Mouse (Mus musculus) forebrain, postnatal 0 days (tissue): ENCODE data around the gene Gm11037. TPM values are rescaled to one million over a fixed set of nuclear protein-coding genes. Genes with fewer than 3 reads are reported as not detected.

ENCODE experiments used
- ATAC-seq: fragments of 200-750 bp; cut with Nextera tagmentation; 2 replicates; pipeline ENCODE4 v1.8.0; 2017; ENCODE audit warnings: mild to moderate bottlenecking, moderate library complexity
- DNase-seq: peaks from one replicate; pipeline ENCODE4 v3.0.0-alpha.2; 2015
- H3K27ac ChIP-seq: fragments of 300-500 bp; sonication (generic); 2 replicates; pipeline ENCODE4 v1.5.1; 2014; ENCODE audit warnings: low read depth, mild to moderate bottlenecking, antibody characterized with exemption, low read length, moderate library complexity, mixed read lengths
- H3K27me3 ChIP-seq: fragments of 300-500 bp; sonication (generic); 2 replicates; pipeline ENCODE4 v1.6.1; 2014; ENCODE audit warnings: mild to moderate bottlenecking, low read length, mixed read lengths; ENCODE audit not compliant: insufficient read depth
- H3K36me3 ChIP-seq: fragments of 300-500 bp; sonication (generic); 2 replicates; pipeline ENCODE4 v1.6.1; 2014; ENCODE audit warnings: mild to moderate bottlenecking, moderate library complexity; ENCODE audit not compliant: insufficient read depth
- H3K4me1 ChIP-seq: fragments of 300-500 bp; sonication (generic); 2 replicates; pipeline ENCODE4 v1.6.1; 2014; ENCODE audit warnings: antibody characterized with exemption; ENCODE audit not compliant: insufficient read depth
- H3K4me2 ChIP-seq: fragments of 300-500 bp; sonication (generic); 2 replicates; pipeline ENCODE4 v1.6.1; 2014; ENCODE audit warnings: low read depth, mild to moderate bottlenecking, moderate library complexity
- H3K4me3 ChIP-seq: fragments of 300-500 bp; sonication (generic); 2 replicates; pipeline ENCODE4 v1.5.1; 2014; ENCODE audit warnings: low read depth, low read length, mixed read lengths
- H3K9ac ChIP-seq: fragments of 300-500 bp; sonication (generic); 2 replicates; pipeline ENCODE4 v1.6.1; 2014; ENCODE audit warnings: mild to moderate bottlenecking
- H3K9me3 ChIP-seq: fragments of 300-500 bp; sonication (generic); 2 replicates; pipeline ENCODE4 v1.6.1; 2016; ENCODE audit warnings: low read length
- CTCF ChIP-seq: sonication (generic); IDR thresholded peaks from 2 replicates; pipeline ENCODE4 v1.5.1; 2016; ENCODE audit warnings: antibody characterized with exemption, control low read depth, low read depth
- WGBS: fragments of 180-500 bp; shearing (Covaris S2); extraction: QIAGEN DNeasy Blood & Tissue Kit; methylation state at CpG from one replicate; pipeline ENCODE4 v1.1.7; 2014; 5-methylcytosine and 5-hydroxymethylcytosine counted together
- polyA plus RNA-seq: library from polyadenylated mRNA; unstranded; fragments of >200 nt; fragmentation: Nextera tagmentation; extraction: Ambion mirVana; gene quantifications from 2 replicates; pipeline ENCODE4 v1.2.1, GENCODE M21; 2015
- total RNA-seq: library from RNA; depleted of rRNA; stranded (reverse); fragments of >200 nt; gene quantifications from 2 replicates; pipeline ENCODE4 v1.2.3, GENCODE M21; 2014

Gm11037 gene
- total and polyA plus RNA-seq, 2 experiments from 2014 or later, result not detected

DNA sequence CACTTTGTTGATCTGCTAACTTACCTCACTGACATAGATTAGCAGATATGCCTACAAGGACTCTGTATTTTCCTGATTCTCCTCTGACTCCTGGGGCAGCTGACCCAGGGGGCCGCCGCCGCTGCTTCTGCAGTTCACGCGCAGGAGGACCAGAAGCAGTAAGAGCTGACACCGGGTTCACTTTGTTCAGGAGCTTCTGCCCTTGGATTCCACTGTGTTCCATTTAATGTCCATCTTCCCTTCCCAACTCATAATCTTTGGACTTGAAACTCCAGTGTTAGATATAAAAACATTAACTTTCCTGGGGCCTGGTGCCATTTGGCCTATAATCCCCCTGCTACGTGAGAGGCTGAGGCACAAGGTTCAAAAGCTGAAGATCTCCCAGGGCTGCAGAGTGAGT lies 30.6 kb downstream of the Gm11037 start:
- Histone ChIP-seq H3K9ac (no peak overlapping the region), H3K4me1 (peaks cover 2% of the 10 kb centered on the region; the same call in 1 of the 2 replicates), H3K9me3 (no peaks in the 10 kb centered on the region), H3K36me3 (no peaks in the 10 kb centered on the region), H3K4me3 (no peak overlapping the region), H3K4me2 (no peak overlapping the region), H3K27me3 (no peaks in the 10 kb centered on the region), H3K27ac (no peak overlapping the region)
- DNase-seq (no peak), ATAC-seq (no peak)
- no peak for TF ChIP-seq CTCF
- 87% methylated on average over 7 of the region's 7 CpGs for WGBS

DNA sequence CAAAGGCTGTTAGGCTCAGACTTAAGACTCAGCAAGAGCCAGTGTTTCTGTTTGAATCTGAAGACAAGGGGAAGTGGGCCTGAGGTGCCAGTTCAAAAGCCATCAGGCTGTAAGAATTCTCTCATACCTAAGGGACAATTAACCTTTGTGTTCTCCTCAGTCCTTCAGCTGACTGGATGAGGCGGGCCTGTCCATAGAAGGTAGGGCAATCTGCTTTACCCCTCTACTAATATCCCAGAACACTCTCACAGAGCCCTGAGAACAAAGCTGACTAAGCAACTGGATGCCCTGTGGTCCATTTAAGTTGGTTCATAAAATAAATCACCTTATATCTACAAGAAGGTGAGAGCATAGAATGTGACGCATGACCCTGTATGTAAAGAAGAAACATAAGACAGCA lies 32.9 kb downstream of the Gm11037 start:
- no peak overlapping the region for H3K4me2 ChIP-seq
- ATAC-seq (no peak), DNase-seq (no peak)
- no peak overlapping the region for H3K27ac ChIP-seq
- WGBS, result 85% methylated on average over 2 of the region's 2 CpGs
- no peaks in the 10 kb centered on the region for H3K9me3 ChIP-seq
- no peak overlapping the region for H3K4me3 ChIP-seq
- 0 out of 2 replicates have a peak, but pooled peaks cover 2% of the 10 kb centered on the region for H3K4me1 ChIP-seq
- TF ChIP-seq CTCF, result no peak
- no peaks in the 10 kb centered on the region for H3K27me3 ChIP-seq
- no peak overlapping the region for H3K9ac ChIP-seq
- no peaks in the 10 kb centered on the region for H3K36me3 ChIP-seq

DNA sequence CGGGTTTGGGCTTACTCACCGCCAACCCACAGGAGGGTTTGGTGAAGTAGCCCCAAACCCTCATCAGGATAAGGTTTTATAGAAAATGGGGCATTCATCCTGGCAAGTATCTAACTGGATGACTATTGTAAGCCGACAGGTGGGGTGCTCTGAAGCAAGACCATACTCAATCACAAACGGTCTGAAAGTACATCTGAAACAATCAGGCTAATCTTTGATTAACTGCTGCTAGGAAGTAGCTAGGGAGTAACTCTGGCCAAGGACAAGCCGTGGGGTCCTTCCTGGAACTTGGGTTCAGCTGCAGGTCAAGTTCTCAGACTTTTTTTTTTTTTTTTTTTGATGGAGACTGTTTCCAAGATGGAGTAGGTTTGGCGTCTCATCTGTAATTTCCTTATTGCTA lies 34.7 kb downstream of the Gm11037 start:
- Histone ChIP-seq H3K4me3 (no peak overlapping the region), H3K9me3 (no peaks in the 10 kb centered on the region), H3K27ac (no peak overlapping the region), H3K4me2 (no peak overlapping the region), H3K36me3 (0 out of 2 replicates have a peak, but pooled peaks cover 14% of the 10 kb centered on the region), H3K27me3 (no peaks in the 10 kb centered on the region), H3K4me1 (0 out of 2 replicates have a peak, but pooled peaks cover 2% of the 10 kb centered on the region), H3K9ac (no peak overlapping the region)
- TF ChIP-seq CTCF, result no peak
- WGBS, result 89% methylated on average over 6 of the region's 6 CpGs
- ATAC-seq, result no peak
- DNase-seq, result no peak

DNA sequence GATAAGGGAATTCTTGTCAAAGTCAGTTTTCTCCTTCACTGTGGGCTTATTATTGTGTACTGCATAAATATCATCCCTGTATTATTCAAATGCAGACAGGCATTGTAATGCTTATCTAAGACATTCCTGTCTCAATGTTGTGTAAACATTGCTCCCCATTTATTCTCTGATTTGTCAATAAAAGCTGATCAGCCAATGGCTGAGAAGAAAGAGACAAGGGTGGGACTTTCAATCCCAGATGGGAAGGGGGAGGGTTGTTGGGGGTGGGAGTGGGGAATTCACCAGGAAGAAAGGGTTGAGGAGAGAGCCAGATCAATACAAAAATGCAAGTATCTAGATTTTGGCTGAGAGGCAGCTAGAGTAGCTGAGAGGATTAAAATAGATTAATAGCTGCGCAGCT lies 35.6 kb downstream of the Gm11037 start:
- H3K4me3 ChIP-seq, result no peak overlapping the region
- H3K27ac ChIP-seq, result no peak overlapping the region
- 0 out of 2 replicates have a peak, but pooled peaks cover 2% of the 10 kb centered on the region for H3K4me1 ChIP-seq
- 55% methylated on average over 1 of the region's 1 CpGs for WGBS
- H3K9ac ChIP-seq, result no peak overlapping the region
- TF ChIP-seq CTCF, result no peak
- no peak for DNase-seq
- ATAC-seq, result peak; percentile 40; the same call in 1 of the 2 replicates
- 0 out of 2 replicates have a peak, but pooled peaks cover 14% of the 10 kb centered on the region for H3K36me3 ChIP-seq
- no peaks in the 10 kb centered on the region for H3K27me3 ChIP-seq
- no peak overlapping the region for H3K4me2 ChIP-seq
- H3K9me3 ChIP-seq, result no peaks in the 10 kb centered on the region

DNA sequence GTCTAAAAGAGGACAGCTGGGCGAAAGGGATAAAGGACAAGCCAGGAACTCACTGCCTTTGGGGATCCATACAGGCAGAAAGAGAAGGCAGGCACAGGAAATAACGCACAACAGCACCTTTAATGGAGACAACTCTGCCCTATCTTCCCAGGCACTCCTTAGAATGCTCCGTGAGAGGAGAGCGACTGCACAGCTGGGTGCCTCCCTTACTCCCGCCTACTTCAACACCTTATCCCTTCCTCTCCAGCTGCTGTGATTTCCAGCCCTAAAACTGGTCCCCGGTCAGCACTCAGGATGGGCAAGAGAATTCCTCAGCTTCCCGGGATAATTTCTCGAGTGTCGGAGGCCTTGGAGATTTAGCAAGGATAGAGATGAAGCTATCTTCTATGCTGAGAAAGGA lies 37.6 kb downstream of the Gm11037 start:
- Histone ChIP-seq H3K9me3 (no peaks in the 10 kb centered on the region), H3K36me3 (0 out of 2 replicates have a peak, but pooled peaks cover 14% of the 10 kb centered on the region), H3K27me3 (no peaks in the 10 kb centered on the region), H3K4me1 (0 out of 2 replicates have a peak, but pooled peaks cover 9% of the 10 kb centered on the region), H3K4me2 (no peak overlapping the region), H3K27ac (no peak overlapping the region), H3K9ac (no peak overlapping the region), H3K4me3 (no peak overlapping the region)
- ATAC-seq (no peak), DNase-seq (no peak)
- 34% methylated on average over 9 of the region's 9 CpGs for WGBS
- no peak for TF ChIP-seq CTCF

DNA sequence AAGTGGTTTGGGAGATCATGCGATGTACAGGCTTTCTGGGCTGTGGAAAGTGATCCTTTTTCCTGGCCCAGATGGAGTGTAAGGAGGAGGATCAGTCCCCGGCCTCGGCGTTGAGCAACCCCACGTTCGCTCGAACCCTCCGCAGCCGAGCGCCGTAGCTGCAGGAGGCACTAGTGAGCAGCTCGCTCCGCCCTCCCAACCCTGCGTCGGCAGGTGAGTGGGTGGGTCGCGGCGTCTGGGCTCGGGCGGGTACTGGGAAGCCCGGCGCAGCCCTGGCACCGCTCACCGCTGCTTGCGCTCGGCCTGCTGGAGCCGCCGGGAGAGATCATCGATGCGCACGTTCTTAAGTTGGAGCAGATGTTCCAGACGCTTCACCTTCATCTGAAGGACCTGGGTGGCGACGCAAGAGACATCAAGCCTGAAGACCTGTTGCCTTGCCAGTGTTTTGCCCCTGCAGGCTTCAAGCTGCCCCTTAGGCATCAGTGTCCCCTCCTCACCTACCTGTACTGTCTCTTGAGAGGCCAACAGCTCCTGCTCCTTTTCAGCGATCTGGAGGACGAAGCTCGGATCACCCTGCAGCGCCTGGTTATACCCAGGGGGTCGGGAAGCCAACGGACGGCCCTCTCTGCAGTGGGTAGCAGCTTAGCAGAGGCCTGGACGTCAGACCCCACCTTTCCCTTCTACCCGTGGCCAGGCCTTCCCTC lies 38.3 kb downstream of the Gm11037 start:
- DNase-seq (no peak), ATAC-seq (no peak)
- H3K27me3 ChIP-seq, result no peaks in the 10 kb centered on the region
- WGBS, result 20% methylated on average over 42 of the region's 43 CpGs
- H3K9me3 ChIP-seq, result no peaks in the 10 kb centered on the region
- peak; percentile 28; the same call in 1 of the 2 replicates for TF ChIP-seq CTCF
- 0 out of 2 replicates have a peak, but pooled peaks cover 14% of the 10 kb centered on the region for H3K36me3 ChIP-seq
- H3K4me1 ChIP-seq, result peaks cover 10% of the 10 kb centered on the region; the same call in 1 of the 2 replicates
- H3K27ac ChIP-seq, result no peak overlapping the region
- H3K4me2 ChIP-seq, result no peak overlapping the region; the same call in 1 of the 2 replicates
- no peak overlapping the region for H3K4me3 ChIP-seq
- 0 out of 2 replicates have a peak overlapping the region, but pooled peaks have one; percentile 18 for H3K9ac ChIP-seq

DNA sequence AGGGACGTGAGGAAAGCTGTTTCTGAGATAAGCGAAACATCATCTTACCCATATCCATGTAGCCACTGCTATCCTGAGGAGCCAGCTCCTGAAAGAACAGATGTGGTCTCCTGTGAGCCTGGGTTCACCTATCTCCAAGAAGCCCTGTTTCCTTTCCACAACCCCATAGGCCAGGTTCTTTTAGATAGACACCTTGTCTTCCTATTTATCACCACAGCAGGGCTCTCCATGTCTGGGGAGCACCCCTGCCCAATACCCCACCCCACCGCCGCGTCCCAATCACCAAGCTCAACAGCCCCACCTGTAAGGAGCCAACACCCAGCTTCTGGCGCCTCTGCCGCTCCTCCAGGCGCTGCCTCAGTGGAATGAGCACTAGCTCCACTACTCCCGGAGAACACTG lies 39.0 kb downstream of the Gm11037 start:
- H3K9ac ChIP-seq, result no peak overlapping the region
- no peak overlapping the region for H3K27ac ChIP-seq
- H3K9me3 ChIP-seq, result no peaks in the 10 kb centered on the region
- H3K4me3 ChIP-seq, result no peak overlapping the region
- H3K4me2 ChIP-seq, result no peak overlapping the region
- 0 out of 2 replicates have a peak, but pooled peaks cover 14% of the 10 kb centered on the region for H3K36me3 ChIP-seq
- peaks cover 18% of the 10 kb centered on the region for H3K4me1 ChIP-seq
- no peak for ATAC-seq
- no peak for TF ChIP-seq CTCF
- DNase-seq, result no peak
- WGBS, result 61% methylated on average over 9 of the region's 9 CpGs
- H3K27me3 ChIP-seq, result no peaks in the 10 kb centered on the region
